Mouse (Mus musculus): ENCODE data around the gene Drd4.
"Not testable (repeated sequence)": the region's sequence is repeated elsewhere in the genome, so short reads cannot be mapped to it uniquely, and the experiment has no call there.

Gene Drd4

GRCm38 (mm10) chr7:141291921-141292582 is at the start of gene Drd4:
Drd4 (plus strand) TSS chr7:141292006.
- no peak for DNase-seq (ENCODE audit: low spot score)

- DNase-seq (ENCODE audit: low spot score): not testable (repeated sequence)
These were observed 41.3 kb upstream of the Drd4 start for GRCm38 (mm10) chr7:141250486-141250885.

- no peak for DNase-seq (ENCODE audit: low spot score)
These were observed 35.6 kb upstream of the Drd4 start for GRCm38 (mm10) chr7:141256159-141256558.

- DNase-seq (ENCODE audit: low spot score): no peak
These were observed 30.3 kb upstream of the Drd4 start for GRCm38 (mm10) chr7:141261480-141261879.

GRCm38 (mm10) chr7:141263640-141264039 is 28.2 kb upstream of the Drd4 start:
- DNase-seq (ENCODE audit: low spot score): no peak

- DNase-seq (ENCODE audit: low spot score): no peak
These were observed 27.6 kb upstream of the Drd4 start for GRCm38 (mm10) chr7:141264041-141264700.

GRCm38 (mm10) chr7:141264761-141265410 is 26.9 kb upstream of the Drd4 start:
- DNase-seq (ENCODE audit: low spot score): no peak

GRCm38 (mm10) chr7:141265411-141265738 is 26.4 kb upstream of the Drd4 start:
- no peak for DNase-seq (ENCODE audit: low spot score)

GRCm38 (mm10) chr7:141265739-141266561 is 25.9 kb upstream of the Drd4 start, which contains the start of gene Irf7:
Irf7 (minus strand) TSS chr7:141266481.
- DNase-seq (ENCODE audit: low spot score): no peak

GRCm38 (mm10) chr7:141268466-141269272 is 23.1 kb upstream of the Drd4 start:
- no peak for DNase-seq (ENCODE audit: low spot score)

- no peak for DNase-seq (ENCODE audit: low spot score)
These were observed 22.6 kb upstream of the Drd4 start for GRCm38 (mm10) chr7:141269273-141269545.

- no peak for DNase-seq (ENCODE audit: low spot score)
These were observed 21.2 kb upstream of the Drd4 start for GRCm38 (mm10) chr7:141270631-141271030.

GRCm38 (mm10) chr7:141275356-141275755 is 16.4 kb upstream of the Drd4 start:
- no peak for DNase-seq (ENCODE audit: low spot score)

GRCm38 (mm10) chr7:141276546-141276945 is 15.3 kb upstream of the Drd4 start, which contains the start of gene Cdhr5:
Cdhr5 (minus strand) TSS chr7:141276786.
- DNase-seq (ENCODE audit: low spot score): no peak

GRCm38 (mm10) chr7:141277701-141278678 is 13.8 kb upstream of the Drd4 start:
- DNase-seq (ENCODE audit: low spot score): no peak

- no peak for DNase-seq (ENCODE audit: low spot score)
These were observed 12.8 kb upstream of the Drd4 start, which contains the start of gene Sct for GRCm38 (mm10) chr7:141278766-141279590. Sct (minus strand) TSS chr7:141279133.

GRCm38 (mm10) chr7:141281442-141281841 is 10.4 kb upstream of the Drd4 start:
- no peak for DNase-seq (ENCODE audit: low spot score)

- no peak for DNase-seq (ENCODE audit: low spot score)
These were observed 9.1 kb upstream of the Drd4 start for GRCm38 (mm10) chr7:141282756-141283155.

GRCm38 (mm10) chr7:141288042-141288441 is 3.8 kb upstream of the Drd4 start:
- DNase-seq (ENCODE audit: low spot score): no peak
